Mouse (Mus musculus): ENCODE results near the gene Fxn. TPM values are rescaled to one million over a fixed set of nuclear protein-coding genes. Genes with fewer than 3 reads are reported as not detected.
A peak's percentile ranks its signal among the peaks of the same experiment; 100 is the strongest.

The Fxn gene
- polyA plus RNA-seq, 1 experiment from 2014 or later: 39.3 TPM

DNA sequence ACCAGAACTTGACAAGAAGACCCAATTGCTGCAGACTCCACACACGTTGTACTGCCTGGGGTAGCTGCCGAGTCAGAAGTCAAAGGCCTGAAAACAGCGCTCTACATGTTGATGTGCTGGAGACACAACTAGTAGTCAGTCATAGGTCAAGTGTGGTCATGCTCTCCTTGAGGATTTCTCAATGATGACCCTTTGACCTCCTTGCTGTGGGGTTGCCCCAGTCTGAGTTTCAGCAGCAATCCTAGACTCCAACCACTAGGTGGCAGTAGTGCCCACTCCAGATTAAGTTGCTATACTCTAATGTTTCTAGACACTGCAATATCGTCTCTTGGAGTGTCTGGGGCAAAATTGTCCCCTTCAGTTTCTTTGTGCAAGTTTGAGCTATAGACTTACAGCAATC lies 3.8 kb upstream of the Fxn start:
- ATAC-seq (ENCODE audit: insufficient read depth, low FRiP score, low read depth): no peak
- peaks cover 3% of the 10 kb centered on the region; the same call in 1 of the 2 replicates for H3K4me1 ChIP-seq
- H3K27me3 ChIP-seq (replicated peaks): no peaks in the 10 kb centered on the region
- H3K36me3 ChIP-seq: no peaks in the 10 kb centered on the region
- 62% methylated on average over 4 of the region's 4 CpGs for WGBS
- no peak overlapping the region for H3K27ac ChIP-seq
- H3K9me3 ChIP-seq: no peaks in the 10 kb centered on the region
- no peak overlapping the region for H3K4me2 ChIP-seq
- no peak overlapping the region for H3K9ac ChIP-seq
- H3K4me3 ChIP-seq (replicated peaks): no peak overlapping the region

DNA sequence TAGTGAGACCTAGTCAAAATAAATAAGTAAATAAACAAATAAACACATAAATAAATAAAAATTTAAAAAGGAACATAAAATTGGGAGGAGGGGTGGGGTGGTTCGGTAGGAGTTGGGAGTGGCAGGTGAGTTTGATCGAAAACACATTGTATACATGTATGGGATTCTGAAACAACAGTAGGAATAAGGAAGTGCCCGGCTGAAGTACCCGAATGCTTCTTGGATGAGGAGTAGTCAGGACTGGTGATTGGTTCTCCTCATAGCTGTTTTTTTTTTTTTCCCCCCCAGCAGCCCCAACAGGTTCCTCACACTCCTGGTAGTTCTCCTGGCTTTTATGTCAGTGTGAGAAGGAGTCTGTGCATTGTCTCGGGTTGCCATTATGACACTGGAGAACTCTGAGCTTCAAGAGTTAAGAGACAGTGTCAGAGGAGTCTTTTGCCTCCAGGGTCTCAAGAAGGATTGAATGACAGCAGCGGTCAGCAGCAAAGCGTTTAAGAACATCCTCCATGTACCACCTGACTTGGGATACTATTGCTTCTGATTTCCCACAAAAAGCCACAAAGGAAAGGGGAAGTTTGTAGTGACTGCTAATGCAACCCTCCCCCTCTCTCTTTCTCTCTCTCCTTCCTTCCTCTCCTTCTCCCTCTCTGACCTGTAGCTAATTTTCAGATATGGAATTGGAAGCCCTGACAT lies 1.0 kb upstream of the Fxn start:
- no peak for ATAC-seq (ENCODE audit: insufficient read depth, low FRiP score, low read depth)
- no peak overlapping the region for H3K27ac ChIP-seq

DNA sequence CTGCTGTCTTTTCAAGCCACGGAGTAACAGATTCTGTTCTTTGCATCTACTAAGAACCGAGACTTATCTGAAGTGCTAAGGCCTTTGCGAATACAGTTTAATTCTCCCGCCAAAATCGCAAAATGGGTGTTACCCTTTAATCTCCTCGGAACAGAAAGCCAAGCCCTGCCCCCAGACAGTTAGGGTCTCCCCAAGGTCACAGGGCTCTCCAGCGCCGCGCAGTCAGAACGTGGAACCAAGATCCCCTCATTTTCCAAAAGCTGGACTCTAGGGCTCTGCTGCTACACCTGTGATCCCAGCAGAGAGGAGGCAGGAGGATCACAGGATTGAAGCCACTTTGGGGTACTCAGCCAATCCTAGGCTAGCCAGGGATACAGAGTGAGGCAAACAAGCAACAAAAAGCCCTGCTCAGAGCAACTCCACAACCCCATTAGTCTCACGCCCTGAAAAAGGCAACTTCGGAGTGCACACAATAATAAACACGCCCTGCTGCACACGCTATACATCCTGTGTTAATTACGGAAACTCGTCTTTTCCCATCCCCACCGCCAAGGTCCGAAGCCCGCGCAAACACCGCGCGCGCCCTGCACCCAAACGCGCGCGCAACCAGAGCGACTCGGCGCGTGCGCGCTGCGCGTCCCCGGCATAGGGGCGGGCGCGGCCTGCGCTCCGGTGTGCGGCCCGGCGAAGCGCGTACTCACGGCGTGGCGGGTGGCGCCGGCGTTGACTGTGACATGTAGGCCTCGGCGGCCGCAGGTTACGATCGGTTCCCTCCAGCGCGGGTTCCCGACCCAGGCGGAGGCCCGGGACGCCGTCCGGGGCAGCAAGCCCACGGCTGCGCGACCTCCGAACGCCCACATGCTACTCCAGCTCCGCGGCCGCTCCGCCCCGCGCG lies 452 bp downstream of the Fxn start:
- under 1% methylated on average over 75 of the region's 78 CpGs for WGBS
- Histone ChIP-seq H3K4me2 (peak overlapping the region; percentile 82), H3K36me3 (no peaks in the 10 kb centered on the region), H3K27ac (peak overlapping the region; percentile 88), H3K4me1 (peaks cover 8% of the 10 kb centered on the region; the same call in 1 of the 2 replicates), H3K27me3 (replicated peaks) (no peaks in the 10 kb centered on the region), H3K9me3 (no peaks in the 10 kb centered on the region), H3K9ac (peak overlapping the region; percentile 56), H3K4me3 (replicated peaks) (peak overlapping the region; percentile 65)
- peak; percentile 68 for ATAC-seq (ENCODE audit: insufficient read depth, low FRiP score, low read depth)

More for the DNA sequence above, 1.0 kb upstream of the Fxn start:
- Histone ChIP-seq H3K4me3 (replicated peaks) (no peak overlapping the region), H3K4me1 (peaks cover 8% of the 10 kb centered on the region; the same call in 1 of the 2 replicates), H3K4me2 (peak overlapping the region; percentile 82), H3K27me3 (replicated peaks) (no peaks in the 10 kb centered on the region), H3K9me3 (no peaks in the 10 kb centered on the region), H3K36me3 (no peaks in the 10 kb centered on the region), H3K9ac (no peak overlapping the region)
- WGBS: 57% methylated on average over 7 of the region's 7 CpGs

DNA sequence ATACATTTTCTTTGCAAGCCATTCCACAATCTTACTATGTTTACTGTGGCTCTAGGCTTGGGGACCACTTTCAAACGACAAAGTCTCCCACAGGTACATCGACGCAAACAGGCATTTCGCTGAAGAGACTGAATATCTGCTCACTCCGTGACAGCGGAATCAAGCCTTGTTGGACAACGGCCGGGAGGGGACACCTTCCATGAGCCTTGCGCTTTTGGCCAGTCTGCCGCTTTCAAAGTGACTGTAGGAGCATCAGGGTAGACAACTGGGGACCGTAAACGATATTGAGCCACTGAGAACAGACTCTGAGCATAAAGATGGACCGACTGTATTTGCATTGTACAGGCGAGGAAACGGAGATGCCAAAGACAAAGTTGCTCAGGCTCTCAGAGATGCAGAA lies 1.5 kb downstream of the Fxn start:
- ATAC-seq (ENCODE audit: insufficient read depth, low FRiP score, low read depth): no peak
- no peak overlapping the region for H3K27ac ChIP-seq
- H3K9ac ChIP-seq: no peak overlapping the region
- peak overlapping the region; percentile 82 for H3K4me2 ChIP-seq
- H3K36me3 ChIP-seq: no peaks in the 10 kb centered on the region
- H3K27me3 ChIP-seq (replicated peaks): no peaks in the 10 kb centered on the region
- peaks cover 8% of the 10 kb centered on the region; the same call in 1 of the 2 replicates for H3K4me1 ChIP-seq
- H3K9me3 ChIP-seq: no peaks in the 10 kb centered on the region
- H3K4me3 ChIP-seq (replicated peaks): peak overlapping the region; percentile 65; the same call in 1 of the 2 replicates
- 81% methylated on average over 15 of the region's 15 CpGs for WGBS

GRCm38 (mm10) chr19:24274281-24274680 lies 6.1 kb downstream of the Fxn start:
- Histone ChIP-seq H3K4me3 (replicated peaks) (no peak overlapping the region), H3K4me1 (peaks cover 10% of the 10 kb centered on the region; the same call in 1 of the 2 replicates), H3K9me3 (no peaks in the 10 kb centered on the region), H3K4me2 (no peak overlapping the region), H3K36me3 (0 out of 2 replicates have a peak, but pooled peaks cover 3% of the 10 kb centered on the region), H3K27ac (no peak overlapping the region), H3K9ac (no peak overlapping the region), H3K27me3 (replicated peaks) (no peaks in the 10 kb centered on the region)
- 69% methylated on average over 3 of the region's 3 CpGs for WGBS
- ATAC-seq (ENCODE audit: insufficient read depth, low FRiP score, low read depth): no peak

GRCm38 (mm10) chr19:24271746-24272426 lies 8.5 kb downstream of the Fxn start:
- Histone ChIP-seq H3K9me3 (no peaks in the 10 kb centered on the region), H3K27me3 (replicated peaks) (no peaks in the 10 kb centered on the region), H3K4me3 (replicated peaks) (no peak overlapping the region; the same call in 1 of the 2 replicates), H3K36me3 (peaks cover 5% of the 10 kb centered on the region; the same call in 1 of the 2 replicates), H3K4me1 (0 out of 2 replicates have a peak, but pooled peaks cover 4% of the 10 kb centered on the region), H3K27ac (no peak overlapping the region), H3K9ac (no peak overlapping the region), H3K4me2 (peak overlapping the region; percentile 33)
- ATAC-seq (ENCODE audit: insufficient read depth, low FRiP score, low read depth): peak; percentile 87
- WGBS: 43% methylated on average over 16 of the region's 16 CpGs

- H3K27ac ChIP-seq: peak overlapping the region; percentile 51; the same call in 1 of the 2 replicates
- peak overlapping the region; percentile 33 for H3K4me2 ChIP-seq
- H3K9ac ChIP-seq: no peak overlapping the region
- H3K4me3 ChIP-seq (replicated peaks): no peak overlapping the region; the same call in 1 of the 2 replicates
- H3K4me1 ChIP-seq: 0 out of 2 replicates have a peak, but pooled peaks cover 4% of the 10 kb centered on the region
- H3K36me3 ChIP-seq: peaks cover 5% of the 10 kb centered on the region; the same call in 1 of the 2 replicates
- no peaks in the 10 kb centered on the region for H3K9me3 ChIP-seq
- WGBS: 46% methylated on average over 7 of the region's 7 CpGs
- ATAC-seq (ENCODE audit: insufficient read depth, low FRiP score, low read depth): peak; percentile 75
- H3K27me3 ChIP-seq (replicated peaks): no peaks in the 10 kb centered on the region
Observed at GRCm38 (mm10) chr19:24271326-24271725, 9.1 kb downstream of the Fxn start.

DNA sequence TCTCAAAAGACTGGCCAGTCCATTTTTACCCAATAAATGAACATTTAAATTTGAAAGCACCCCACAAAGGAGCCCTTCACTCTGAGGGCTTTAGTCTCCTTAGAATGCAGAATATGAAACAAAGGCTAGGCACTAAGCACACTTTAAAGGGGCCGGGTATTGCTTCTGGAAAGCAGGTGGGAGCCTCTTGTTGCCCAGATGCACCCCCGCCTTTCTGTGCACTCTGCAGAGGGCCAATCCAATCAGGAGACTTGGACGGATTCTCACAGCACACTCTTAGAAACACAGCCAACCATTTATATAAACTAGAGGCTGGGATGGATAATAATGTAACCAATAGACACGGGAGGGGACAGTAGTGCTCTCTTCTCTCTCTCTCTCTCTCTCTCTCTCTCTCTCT lies 11.9 kb downstream of the Fxn start:
- H3K27me3 ChIP-seq (replicated peaks): no peaks in the 10 kb centered on the region
- 0 out of 2 replicates have a peak, but pooled peaks cover 4% of the 10 kb centered on the region for H3K4me1 ChIP-seq
- WGBS: 58% methylated on average over 4 of the region's 4 CpGs
- no peak overlapping the region for H3K4me3 ChIP-seq (replicated peaks)
- H3K9ac ChIP-seq: no peak overlapping the region
- H3K36me3 ChIP-seq: peaks cover 15% of the 10 kb centered on the region; the same call in 1 of the 2 replicates
- ATAC-seq (ENCODE audit: insufficient read depth, low FRiP score, low read depth): no peak
- H3K4me2 ChIP-seq: no peak overlapping the region
- H3K27ac ChIP-seq: no peak overlapping the region
- H3K9me3 ChIP-seq: no peaks in the 10 kb centered on the region

DNA sequence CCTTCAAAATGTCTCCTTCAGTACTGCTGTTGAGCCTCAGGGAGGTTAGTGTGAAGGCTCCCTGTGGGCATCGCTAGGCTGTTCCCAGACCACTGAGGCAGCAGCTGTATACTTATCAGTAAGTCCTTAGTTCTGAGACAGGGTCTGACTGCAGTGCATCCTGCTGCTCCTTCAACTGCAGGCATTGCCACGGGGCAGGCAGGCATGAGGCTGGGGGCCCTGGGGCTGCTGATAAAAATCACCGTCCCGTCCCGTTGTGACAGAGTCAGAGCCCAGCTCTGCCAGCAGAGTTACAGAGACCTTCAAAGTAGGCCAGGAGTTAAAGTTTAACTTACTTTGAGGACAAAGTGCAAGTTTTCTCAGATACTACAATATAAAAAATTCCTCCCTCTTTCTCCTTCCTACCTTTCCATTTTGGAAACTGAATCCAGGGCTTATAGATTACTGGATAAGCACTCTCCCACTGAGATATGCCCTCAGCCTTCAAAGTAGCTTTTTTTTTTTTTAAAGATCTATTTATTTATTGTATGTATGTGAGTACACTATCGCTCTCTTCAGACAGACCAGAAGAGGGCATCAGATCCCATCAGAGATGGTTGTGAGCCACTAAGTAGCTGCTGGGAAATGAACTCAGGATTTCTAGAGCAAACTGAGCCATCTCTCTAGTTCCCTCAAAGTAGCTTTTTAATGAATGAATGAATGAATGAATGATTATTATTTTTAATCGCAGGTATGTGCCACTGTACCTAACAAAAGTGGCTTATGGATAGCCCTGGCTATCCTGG lies 14.2 kb downstream of the Fxn start:
- Histone ChIP-seq H3K9me3 (no peaks in the 10 kb centered on the region), H3K4me2 (no peak overlapping the region), H3K9ac (no peak overlapping the region), H3K27me3 (replicated peaks) (no peaks in the 10 kb centered on the region), H3K4me3 (replicated peaks) (no peak overlapping the region), H3K27ac (peak overlapping the region; percentile 81), H3K4me1 (0 out of 2 replicates have a peak, but pooled peaks cover 4% of the 10 kb centered on the region), H3K36me3 (peaks cover 15% of the 10 kb centered on the region; the same call in 1 of the 2 replicates)
- peak; percentile 72 for ATAC-seq (ENCODE audit: insufficient read depth, low FRiP score, low read depth)
- WGBS: 73% methylated on average over 7 of the region's 7 CpGs

GRCm38 (mm10) chr19:24264991-24265390 lies 15.4 kb downstream of the Fxn start:
- Histone ChIP-seq H3K36me3 (peaks cover 12% of the 10 kb centered on the region; the same call in 1 of the 2 replicates), H3K27ac (no peak overlapping the region)

GRCm38 (mm10) chr19:24262736-24263135 lies 17.7 kb downstream of the Fxn start:
- Histone ChIP-seq H3K4me2 (no peak overlapping the region), H3K4me3 (replicated peaks) (no peak overlapping the region), H3K27me3 (replicated peaks) (no peaks in the 10 kb centered on the region), H3K9ac (no peak overlapping the region), H3K4me1 (no peaks in the 10 kb centered on the region), H3K27ac (no peak overlapping the region), H3K36me3 (peaks cover 12% of the 10 kb centered on the region; the same call in 1 of the 2 replicates), H3K9me3 (no peaks in the 10 kb centered on the region)
- no peak for ATAC-seq (ENCODE audit: insufficient read depth, low FRiP score, low read depth)
- 93% methylated on average over 14 of the region's 14 CpGs for WGBS

More at GRCm38 (mm10) chr19:24264991-24265390, 15.4 kb downstream of the Fxn start:
- Histone ChIP-seq H3K9ac (no peak overlapping the region), H3K27me3 (replicated peaks) (no peaks in the 10 kb centered on the region), H3K9me3 (no peaks in the 10 kb centered on the region), H3K4me3 (replicated peaks) (no peak overlapping the region), H3K4me1 (no peaks in the 10 kb centered on the region), H3K4me2 (no peak overlapping the region)
- WGBS: 50% methylated on average over 7 of the region's 7 CpGs
- peak; percentile 63 for ATAC-seq (ENCODE audit: insufficient read depth, low FRiP score, low read depth)
